Mouse (Mus musculus) CH12.LX (cell line): ENCODE data around the gene C1qtnf1. TPM values are rescaled to one million over a fixed set of nuclear protein-coding genes. Genes with fewer than 3 reads are reported as not detected.

Experiments
- DNase-seq: peaks from one replicate; pipeline ENCODE4 v3.0.0-alpha.2; 2013; ENCODE audit errors: extremely low read depth
- H3K27ac ChIP-seq: 2 replicates; pipeline ENCODE4 v1.5.1; 2012; ENCODE audit warnings: low read depth, mild to moderate bottlenecking, control low read depth, moderate library complexity; ENCODE audit not compliant: insufficient read depth
- H3K27me3 ChIP-seq: replicated peaks from 2 replicates; pipeline ENCODE3; 2012; ENCODE audit warnings: inconsistent platforms
- H3K36me3 ChIP-seq, 2 experiments: replicated peaks in 1 of 2; 2 replicates each; pipeline versions ENCODE3 to v1.6.1; 2012; ENCODE audit warnings: inconsistent platforms in 1 of 2, low read length in 1 of 2, mild to moderate bottlenecking in 1 of 2, mixed read lengths in 1 of 2, moderate library complexity in 1 of 2; ENCODE audit not compliant: control insufficient read depth in 1 of 2, insufficient read depth in 1 of 2
- H3K4me1 ChIP-seq, 2 experiments: 2 replicates each; pipeline ENCODE4 v1.6.1; 2012; ENCODE audit warnings: inconsistent platforms in 1 of 2, moderate library complexity in 1 of 2; ENCODE audit not compliant: insufficient read depth in 2 of 2, control insufficient read depth in 1 of 2
- H3K4me2 ChIP-seq: 2 replicates; pipeline ENCODE4 v1.6.1; 2012; ENCODE audit warnings: low read depth, mild to moderate bottlenecking, control low read depth; ENCODE audit not compliant: poor library complexity, insufficient read depth, severe bottlenecking
- H3K4me3 ChIP-seq, 3 experiments: fragments of 150-350 bp in 1 of 3; sonication (generic) in 1 of 3; replicated peaks in 1 of 3; 2 replicates each; pipeline versions ENCODE3 to v1.5.1; 2011 to 2012; ENCODE audit warnings: low read depth in 2 of 3, low read length in 2 of 3, mild to moderate bottlenecking in 2 of 3, moderate library complexity in 2 of 3, control low read depth in 1 of 3, improper control_type of control experiment in 1 of 3, inconsistent platforms in 1 of 3, mixed read lengths in 1 of 3; ENCODE audit not compliant: poor library complexity in 1 of 3
- H3K79me2 ChIP-seq: replicated peaks from 2 replicates; pipeline ENCODE4 v1.6.1; 2012; ENCODE audit warnings: mild to moderate bottlenecking, moderate library complexity; ENCODE audit not compliant: control insufficient read depth, poor library complexity, insufficient read depth, severe bottlenecking; ENCODE audit errors: extremely low read depth
- H3K9ac ChIP-seq: 2 replicates; pipeline ENCODE4 v1.6.1; 2012; ENCODE audit warnings: low read depth, mild to moderate bottlenecking, control low read depth, moderate library complexity; ENCODE audit not compliant: insufficient read depth
- H3K9me3 ChIP-seq: replicated peaks from 2 replicates; pipeline ENCODE3; 2012; ENCODE audit warnings: low read length, inconsistent platforms, mixed read lengths
- ELF1 ChIP-seq: IDR thresholded peaks from 2 replicates; pipeline ENCODE4 v1.6.1; 2014; ENCODE audit warnings: low read depth, mild to moderate bottlenecking, inconsistent platforms, low read length, improper control_type of control experiment
- ETS1 ChIP-seq: conservative IDR thresholded peaks from 2 replicates; pipeline ENCODE4 v1.6.1; 2012; ENCODE audit warnings: low read depth, mild to moderate bottlenecking, inconsistent platforms, low read length, improper control_type of control experiment, moderate library complexity
- GABPA ChIP-seq: IDR thresholded peaks from 2 replicates; pipeline ENCODE4 v1.6.1; 2012; ENCODE audit warnings: low read depth, low read length, improper control_type of control experiment, inconsistent platforms; ENCODE audit not compliant: insufficient replicate concordance
- KAT2A ChIP-seq: IDR thresholded peaks from 2 replicates; pipeline ENCODE4 v1.6.1; 2012; ENCODE audit warnings: low read length, improper control_type of control experiment, inconsistent platforms; ENCODE audit not compliant: insufficient replicate concordance
- MAX ChIP-seq: IDR thresholded peaks from 2 replicates; pipeline ENCODE4 v1.6.1; 2011; ENCODE audit warnings: low read length, improper control_type of control experiment
- MEF2A ChIP-seq: IDR thresholded peaks from 2 replicates; pipeline ENCODE4 v1.6.1; 2014; ENCODE audit warnings: low read depth, mild to moderate bottlenecking, inconsistent platforms, low read length, improper control_type of control experiment, borderline replicate concordance
- MXI1 ChIP-seq: IDR thresholded peaks from 2 replicates; pipeline ENCODE4 v1.6.1; 2011; ENCODE audit warnings: mild to moderate bottlenecking, low read depth, low read length, improper control_type of control experiment
- MYC ChIP-seq: IDR thresholded peaks from 2 replicates; pipeline ENCODE4 v1.6.1; 2011; ENCODE audit warnings: low read depth, mild to moderate bottlenecking, improper control_type of control experiment, low read length
- NELFE ChIP-seq: IDR thresholded peaks from 2 replicates; pipeline ENCODE4 v1.6.1; 2011; ENCODE audit warnings: low read depth, low read length, improper control_type of control experiment
- PAX5 ChIP-seq: IDR thresholded peaks from 2 replicates; pipeline ENCODE4 v1.6.1; 2012; ENCODE audit warnings: low read length, inconsistent platforms, mixed read lengths
- POLR2A ChIP-seq: IDR thresholded peaks from 2 replicates; pipeline ENCODE4 v1.6.1; 2011; ENCODE audit warnings: low read depth, mild to moderate bottlenecking, improper control_type of control experiment, low read length
- POLR2AphosphoS2 ChIP-seq: IDR thresholded peaks from 2 replicates; pipeline ENCODE4 v1.6.1; 2011; ENCODE audit warnings: low read depth, low read length, improper control_type of control experiment
- TCF12 ChIP-seq: IDR thresholded peaks from 2 replicates; pipeline ENCODE4 v1.6.1; 2014; ENCODE audit warnings: low read depth, mild to moderate bottlenecking, inconsistent platforms, low read length, improper control_type of control experiment
- USF1 ChIP-seq: IDR thresholded peaks from 2 replicates; pipeline ENCODE4 v1.6.1; 2014; ENCODE audit warnings: low read depth, mild to moderate bottlenecking, inconsistent platforms, low read length, improper control_type of control experiment
- ZC3H11A ChIP-seq: IDR thresholded peaks from 2 replicates; pipeline ENCODE4 v1.6.1; 2012; ENCODE audit warnings: low read depth, mild to moderate bottlenecking, inconsistent platforms, low read length, improper control_type of control experiment
- ZKSCAN1 ChIP-seq: IDR thresholded peaks from 2 replicates; pipeline ENCODE4 v1.6.1; 2012; ENCODE audit warnings: low read depth, inconsistent platforms, low read length, improper control_type of control experiment, borderline replicate concordance
- ZMIZ1 ChIP-seq: IDR thresholded peaks from 2 replicates; pipeline ENCODE4 v1.6.1; 2012; ENCODE audit warnings: low read depth, mild to moderate bottlenecking, inconsistent platforms, low read length, improper control_type of control experiment
- dilution Hi-C: fragments of 300-500 bp; cut with MboI; formaldehyde crosslinking; loops from 2 replicates; pipeline ENCODE4 v1.14.3; 2020; ENCODE audit warnings: low sequenced_read_pairs; ENCODE audit not compliant: extremely low pct_unique_long_range_greater_than_20kb, extremely low pct_ligation_motif_present
- in situ Hi-C: fragments of 300-500 bp; cut with MboI; formaldehyde crosslinking; loops from 3 replicates; pipeline ENCODE4 v1.14.3; 2019; ENCODE audit warnings: low sequenced_read_pairs, low pct_ligation_motif_present, low pct_unique_long_range_greater_than_20kb, mixed read lengths
- polyA plus RNA-seq: library from polyadenylated mRNA; unstranded; fragments of >175 nt; gene quantifications from 2 replicates; pipeline ENCODE4 v1.2.1, GENCODE M21; 2012; ENCODE audit warnings: low read depth; ENCODE audit not compliant: insufficient read length
- total RNA-seq, 2 experiments: library from RNA; depleted of rRNA; stranded (reverse); fragments of 300-350 nt in 1 of 2; fragments of >200 nt in 1 of 2; gene quantifications; 2 replicates each; pipeline ENCODE4 v1.2.3; 2012 to 2014

C1qtnf1 gene
- total and polyA plus RNA-seq, 3 experiments, result 0.13 to 0.19 TPM; not detected in 1

GRCm38 (mm10) chr11:118411271-118411670, 16.7 kb upstream of the C1qtnf1 start:
- dilution Hi-C loops, result no loop called here
- DNase-seq, result no peak
- peaks cover 81 to 100% of the 10 kb centered on the region in 2 experiments for H3K36me3 ChIP-seq
- H3K4me1 ChIP-seq, result peaks cover 6 to 15% of the 10 kb centered on the region in 2 experiments
- no peaks in the 10 kb centered on the region for H3K9me3 ChIP-seq
- no peak overlapping the region for H3K9ac ChIP-seq
- in situ Hi-C loops, result no loop called here
- no peaks in the 10 kb centered on the region for H3K27me3 ChIP-seq
- H3K4me2 ChIP-seq, result no peak overlapping the region
- TF ChIP-seq PAX5, result no peak
- TF ChIP-seq ETS1, result no peak
- no peak for TF ChIP-seq USF1
- no peak for TF ChIP-seq ZMIZ1
- no peak for TF ChIP-seq MAX
- TF ChIP-seq POLR2AphosphoS2, result no peak
- TF ChIP-seq NELFE, result no peak
- no peaks in the 10 kb centered on the region for H3K79me2 ChIP-seq
- no peak overlapping the region for H3K27ac ChIP-seq
- no peak overlapping the region for H3K4me3 ChIP-seq

- H3K36me3 ChIP-seq, result peaks cover 80 to 100% of the 10 kb centered on the region in 2 experiments
- no peak for DNase-seq
- no peak overlapping the region for H3K27ac ChIP-seq
- in situ Hi-C loops (no loop called here), dilution Hi-C loops (no loop called here)
- peaks cover 7% of the 10 kb centered on the region; the same call in 1 of the 2 replicates for H3K79me2 ChIP-seq
- no peaks in the 10 kb centered on the region for H3K27me3 ChIP-seq
- H3K4me1 ChIP-seq, result peaks cover 13 to 20% of the 10 kb centered on the region in 2 experiments
- no peak overlapping the region for H3K4me3 ChIP-seq
- no peak overlapping the region for H3K4me2 ChIP-seq
- no peak overlapping the region for H3K9ac ChIP-seq
- TF ChIP-seq GABPA (no peak), ZC3H11A (no peak), ZKSCAN1 (no peak), MYC (no peak), MEF2A (no peak), KAT2A (no peak), POLR2A (no peak), ELF1 (no peak), ETS1 (no peak), MXI1 (no peak), TCF12 (no peak), PAX5 (no peak), USF1 (no peak)
- no peaks in the 10 kb centered on the region for H3K9me3 ChIP-seq
These were observed 15.4 kb upstream of the C1qtnf1 start for GRCm38 (mm10) chr11:118412601-118413000.
